Comparison of ENCODE assay signal across 9 mouse cellular contexts in the genomic region with DNA sequence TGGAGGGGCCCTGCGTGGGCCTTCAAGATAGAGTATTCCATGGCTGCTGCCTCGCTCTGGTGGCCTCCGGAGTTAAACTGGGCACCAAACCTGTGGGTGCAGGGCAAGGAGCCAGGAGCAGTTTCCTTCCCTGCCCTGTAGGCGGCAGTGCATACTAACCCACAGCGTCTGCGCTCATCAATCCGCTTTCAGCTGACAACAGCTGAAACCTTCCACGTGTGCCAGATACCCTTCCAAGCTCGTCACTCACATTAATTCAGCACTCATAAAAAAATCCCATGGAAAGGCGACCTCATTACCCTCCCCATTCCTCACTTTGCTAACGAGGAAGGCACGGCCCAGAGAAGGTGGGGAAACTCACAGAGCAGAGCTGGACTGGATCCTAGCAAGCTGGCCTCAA. TPM values are rescaled to one million over a fixed set of nuclear protein-coding genes. Genes with fewer than 3 reads are reported as not detected.
DNase-seq lines count a peak whose midpoint lies in the region; ATAC-seq lines count a peak whose summit lies in the region.
"Had no signal": no experiment of that assay in that cellular context is flagged by ENCODE, and none has a peak within 500 bp of the region (broad histone marks: within the 10 kb centered on the region; RNA-seq: fewer than 3 reads in every experiment).

No protein-coding gene starts in this region.

- no peak overlapping the region for H3K9ac ChIP-seq in heart, embryonic 12.5 days
- H3K9ac ChIP-seq in hindbrain, embryonic 12.5 days = no peak overlapping the region

- peak; percentile 68 for DNase-seq in heart, adult 8-10 months (ENCODE audit: low spot score)
- peak; percentile 75 to 81 for DNase-seq in adrenal gland, postnatal 36 days
- DNase-seq in layer of hippocampus, adult 9-11 months = peak; percentile 42
- DNase-seq in lung, postnatal 4 days = peak; percentile 71 to 84
- DNase-seq in right cerebral cortex, postnatal 4 days = peak; percentile 70

- H3K27me3 ChIP-seq in heart, embryonic 12.5 days (replicated peaks) = peaks cover 18% of the 10 kb centered on the region; the same call in 1 of the 2 replicates
- H3K27me3 ChIP-seq in hindbrain, embryonic 12.5 days = no peaks in the 10 kb centered on the region; the same call in 1 of the 2 replicates

- H3K4me2 ChIP-seq in heart, embryonic 12.5 days = no peak overlapping the region
- no peak overlapping the region for H3K4me2 ChIP-seq in hindbrain, embryonic 12.5 days (replicated peaks)

- H3K4me1 ChIP-seq in heart, embryonic 12.5 days (replicated peaks) = peaks cover 12% of the 10 kb centered on the region
- H3K4me1 ChIP-seq in hindbrain, embryonic 12.5 days = peaks cover 14% of the 10 kb centered on the region; the same call in 1 of the 2 replicates

- no peaks in the 10 kb centered on the region for H3K9me3 ChIP-seq in heart, embryonic 12.5 days (replicated peaks)
- no peaks in the 10 kb centered on the region for H3K9me3 ChIP-seq in hindbrain, embryonic 12.5 days (replicated peaks)

- H3K36me3 ChIP-seq in heart, embryonic 12.5 days = no peaks in the 10 kb centered on the region
- H3K36me3 ChIP-seq in hindbrain, embryonic 12.5 days = no peaks in the 10 kb centered on the region

- no peak overlapping the region for H3K4me3 ChIP-seq in heart, embryonic 12.5 days
- no peak overlapping the region for H3K4me3 ChIP-seq in hindbrain, embryonic 12.5 days

- 8% methylated on average over 12 of the region's 12 CpGs for WGBS in heart, embryonic 12.5 days
- 12% methylated on average over 12 of the region's 12 CpGs for WGBS in hindbrain, embryonic 12.5 days

- ATAC-seq in heart, embryonic 12.5 days (ENCODE audit: insufficient number of reproducible peaks, low FRiP score) = no peak
- ATAC-seq in erythroid progenitor cell, adult 5-6 weeks (replicated peaks; ENCODE audit: low FRiP score, poor library complexity, severe bottlenecking) = 0 out of 2 replicates have a peak, but pooled peaks have one; percentile 49
- 0 out of 2 replicates have a peak, but pooled peaks have one; percentile 11 for ATAC-seq in hindbrain, embryonic 12.5 days (ENCODE audit: low FRiP score)

- H3K27ac ChIP-seq in heart, embryonic 12.5 days (ENCODE audit: poor library complexity, severe bottlenecking) = no peak overlapping the region
- no peak overlapping the region for H3K27ac ChIP-seq in hindbrain, embryonic 12.5 days
- H3K27ac ChIP-seq: macrophage had no signal

RNA-seq across cellular contexts. Expression of gene D630003M21Rik, which starts 21.2 kb away (rescaled TPM):
- 1 to 10 TPM; 4.7 to 6.3 (median 5.5) TPM for total RNA-seq in heart, adult 8-10 months (2022)
- 1.1 and 1.5 TPM in 2 replicates for polyA plus RNA-seq in heart, embryonic 12.5 days (2016; fragmentation: Nextera tagmentation; extraction: Ambion mirVana)
- total RNA-seq in adrenal gland, postnatal 36 days (2021) = 1 to 10 TPM; 1.7 TPM
- total RNA-seq in erythroid progenitor cell, adult 5-6 weeks (2015; ENCODE audit: low replicate concordance) = not detected in 2 replicates
- total RNA-seq in erythroid progenitor cell, adult 5-6 weeks (2017; ENCODE audit: low replicate concordance) = not detected in 2 replicates
- polyA plus RNA-seq in hindbrain, embryonic 12.5 days (2016; fragmentation: Nextera tagmentation; extraction: Ambion mirVana) = 8.2 and 8.9 TPM in 2 replicates
- polyA plus RNA-seq: macrophage had no signal

RNA-seq across cellular contexts. Expression of gene Bpi, which starts 50.0 kb away (rescaled TPM):
- not detected for total RNA-seq in heart, adult 8-10 months (2022)
- not detected in 2 replicates for polyA plus RNA-seq in heart, embryonic 12.5 days (2016; fragmentation: Nextera tagmentation; extraction: Ambion mirVana)
- total RNA-seq in adrenal gland, postnatal 36 days (2021) = not detected
- not detected in 2 replicates for total RNA-seq in erythroid progenitor cell, adult 5-6 weeks (2015; ENCODE audit: low replicate concordance)
- total RNA-seq in erythroid progenitor cell, adult 5-6 weeks (2017; ENCODE audit: low replicate concordance) = not detected in 2 replicates
- polyA plus RNA-seq in hindbrain, embryonic 12.5 days (2016; fragmentation: Nextera tagmentation; extraction: Ambion mirVana) = not detected in 2 replicates
- polyA plus RNA-seq: macrophage had no signal
